Mouse (Mus musculus): ENCODE data around the gene Gm3187. TPM values are rescaled to one million over a fixed set of nuclear protein-coding genes. Genes with fewer than 3 reads are reported as not detected.

Gene Gm3187
- not detected in 2 replicates for polyA plus RNA-seq (2012; rRNA removed)

GRCm38 (mm10) chr14:5483907-5484306 is at the start of gene Gm3187:
Gene Gm3187, plus strand, starts transcription at chr14:5484207.

GRCm38 (mm10) chr14:5455367-5455766 is 28.6 kb upstream of the Gm3187 start, which contains the start of gene Gm3194:
Gene Gm3194, minus strand, starts transcription at chr14:5455467.

GRCm38 (mm10) chr14:5477730-5478129 is 6.3 kb upstream of the Gm3187 start, which contains the start of gene Gm8246:
Gene Gm8246, minus strand, starts transcription at chr14:5477830.

GRCm38 (mm10) chr14:5501374-5501773 is 17.4 kb downstream of the Gm3187 start, which contains the start of gene Gm3488:
Gene Gm3488, plus strand, starts transcription at chr14:5501674.

GRCm38 (mm10) chr14:5538196-5538595 is 54.2 kb downstream of the Gm3187 start, which contains the start of gene Gm3532:
Gene Gm3532, plus strand, starts transcription at chr14:5538496.

Other genes starting within 250 kb of the Gm3187 start
- not detected in 2 replicates for gene Gm3526, start 223.6 kb upstream of the Gm3187 start, polyA plus RNA-seq (2012; rRNA removed)
- not detected in 2 replicates for gene Gm3542, start 149.3 kb upstream of the Gm3187 start, polyA plus RNA-seq (2012; rRNA removed)
- 0.01 TPM in 1 of 2 replicates, not detected in the other for gene Gm3500, start 95.2 kb upstream of the Gm3187 start, polyA plus RNA-seq (2012; rRNA removed)
- gene Gm3194, start 28.7 kb upstream of the Gm3187 start, polyA plus RNA-seq (2012; rRNA removed), result 0.05 and 0.07 TPM in 2 replicates
- gene Gm8246, start 6.4 kb upstream of the Gm3187 start, polyA plus RNA-seq (2012; rRNA removed), result not detected in 2 replicates
- gene Gm3488, start 17.5 kb downstream of the Gm3187 start, polyA plus RNA-seq (2012; rRNA removed), result 0.02 TPM in 2 replicates
- gene Gm3532, start 54.3 kb downstream of the Gm3187 start, polyA plus RNA-seq (2012; rRNA removed), result not detected in 2 replicates
- not detected in 2 replicates for gene Gm8265, start 148.8 kb downstream of the Gm3187 start, polyA plus RNA-seq (2012; rRNA removed)
- gene Gm9603, start 203.2 kb downstream of the Gm3187 start, polyA plus RNA-seq (2012; rRNA removed), result not detected in 2 replicates